In the genomic region with DNA sequence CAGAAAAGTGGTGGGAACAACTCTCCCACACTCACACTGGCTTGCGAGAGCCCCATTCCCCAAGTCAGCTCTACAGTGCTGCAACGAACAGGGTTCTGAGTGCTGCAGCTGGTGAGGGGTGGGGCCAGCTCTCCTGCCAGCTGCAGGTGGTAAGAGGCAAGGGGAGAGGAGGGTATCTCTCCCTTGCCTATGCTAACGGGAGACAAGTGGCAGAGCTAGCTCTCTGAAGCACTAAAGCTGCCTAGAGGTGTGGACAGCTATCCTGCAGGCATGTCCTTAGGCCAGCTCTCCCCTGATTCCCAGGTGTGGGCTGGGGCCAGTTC, we compare ENCODE assay signal across 22 mouse cellular contexts.
A peak's percentile ranks its signal among the peaks of the same experiment; 100 is the strongest.
DNase-seq lines count a peak whose midpoint lies in the region; ATAC-seq and TF ChIP-seq lines count a peak whose summit lies in the region.
"Had no signal": no experiment of that assay in that cellular context is flagged by ENCODE, and none has a peak within 500 bp of the region (broad histone marks: within the 10 kb centered on the region; RNA-seq: fewer than 3 reads in every experiment).

No protein-coding gene starts in this region.

- no peaks in the 10 kb centered on the region for H3K9me3 ChIP-seq in forebrain, embryonic 16.5 days (ENCODE audit: control insufficient read depth, low read length)
- no peaks in the 10 kb centered on the region for H3K9me3 ChIP-seq in forebrain, postnatal 0 days (ENCODE audit: low read length)
- H3K9me3 ChIP-seq in heart, embryonic 15.5 days (replicated peaks), result no peaks in the 10 kb centered on the region
- H3K9me3 ChIP-seq in limb, embryonic 15.5 days, result no peaks in the 10 kb centered on the region
- H3K9me3 ChIP-seq in limb, embryonic 10.5 days (replicated peaks), result no peaks in the 10 kb centered on the region
- no peaks in the 10 kb centered on the region for H3K9me3 ChIP-seq in midbrain, embryonic 16.5 days (replicated peaks; ENCODE audit: control insufficient read depth, low read length, poor library complexity, severe bottlenecking)
- H3K9me3 ChIP-seq in midbrain, postnatal 0 days (ENCODE audit: low read length), result no peaks in the 10 kb centered on the region
- H3K9me3 ChIP-seq: embryonic facial prominence, embryonic 13.5 days; liver, embryonic 15.5 days; stomach, embryonic 15.5 days had no signal

- H3K36me3 ChIP-seq in forebrain, embryonic 16.5 days (ENCODE audit: control insufficient read depth, insufficient read depth), result no peaks in the 10 kb centered on the region
- no peaks in the 10 kb centered on the region for H3K36me3 ChIP-seq in forebrain, postnatal 0 days (ENCODE audit: insufficient read depth)
- no peaks in the 10 kb centered on the region for H3K36me3 ChIP-seq in heart, embryonic 15.5 days
- H3K36me3 ChIP-seq in limb, embryonic 15.5 days, result no peaks in the 10 kb centered on the region
- no peaks in the 10 kb centered on the region for H3K36me3 ChIP-seq in limb, embryonic 10.5 days
- no peaks in the 10 kb centered on the region for H3K36me3 ChIP-seq in midbrain, embryonic 16.5 days (ENCODE audit: control insufficient read depth, insufficient read depth, low read length)
- H3K36me3 ChIP-seq in midbrain, postnatal 0 days (ENCODE audit: insufficient read depth, low read length), result no peaks in the 10 kb centered on the region
- H3K36me3 ChIP-seq: embryonic facial prominence, embryonic 13.5 days; liver, embryonic 15.5 days; stomach, embryonic 15.5 days had no signal

- H3K27me3 ChIP-seq in forebrain, embryonic 16.5 days (replicated peaks; ENCODE audit: control insufficient read depth, insufficient read depth, low read length), result no peaks in the 10 kb centered on the region
- H3K27me3 ChIP-seq in forebrain, postnatal 0 days (ENCODE audit: insufficient read depth, low read length), result no peaks in the 10 kb centered on the region
- no peaks in the 10 kb centered on the region for H3K27me3 ChIP-seq in heart, embryonic 15.5 days
- no peaks in the 10 kb centered on the region for H3K27me3 ChIP-seq in limb, embryonic 15.5 days
- H3K27me3 ChIP-seq in limb, embryonic 10.5 days (ENCODE audit: low read depth, poor library complexity, severe bottlenecking), result no peaks in the 10 kb centered on the region
- no peaks in the 10 kb centered on the region for H3K27me3 ChIP-seq in midbrain, embryonic 16.5 days (ENCODE audit: control insufficient read depth, insufficient read depth, low read depth, low read length)
- no peaks in the 10 kb centered on the region for H3K27me3 ChIP-seq in midbrain, postnatal 0 days (ENCODE audit: insufficient read depth, low read length)
- H3K27me3 ChIP-seq: embryonic facial prominence, embryonic 13.5 days; liver, embryonic 15.5 days; stomach, embryonic 15.5 days had no signal

- H3K4me3 ChIP-seq in forebrain, embryonic 16.5 days (replicated peaks; ENCODE audit: low read length), result no peak overlapping the region
- H3K4me3 ChIP-seq in forebrain, postnatal 0 days (ENCODE audit: low read depth, low read length), result no peak overlapping the region
- H3K4me3 ChIP-seq in heart, embryonic 15.5 days, result no peak overlapping the region
- no peak overlapping the region for H3K4me3 ChIP-seq in limb, embryonic 15.5 days
- no peak overlapping the region for H3K4me3 ChIP-seq in limb, embryonic 10.5 days
- H3K4me3 ChIP-seq in midbrain, embryonic 16.5 days (ENCODE audit: low read depth, low read length), result no peak overlapping the region
- H3K4me3 ChIP-seq in midbrain, postnatal 0 days (ENCODE audit: low read depth, low read length), result no peak overlapping the region
- H3K4me3 ChIP-seq: embryonic facial prominence, embryonic 13.5 days; erythroblast, embryonic 14.5 days; gastrocnemius, adult 2 months; left cerebral cortex, adult 2 months; liver, embryonic 15.5 days; stomach, embryonic 15.5 days had no signal

- no peak overlapping the region for H3K4me2 ChIP-seq in forebrain, embryonic 16.5 days (ENCODE audit: low read length)
- no peak overlapping the region for H3K4me2 ChIP-seq in forebrain, postnatal 0 days (ENCODE audit: low read depth)
- H3K4me2 ChIP-seq in heart, embryonic 15.5 days, result peak overlapping the region; percentile 13; the same call in 1 of the 2 replicates
- H3K4me2 ChIP-seq in limb, embryonic 15.5 days, result no peak overlapping the region
- H3K4me2 ChIP-seq in midbrain, embryonic 16.5 days (ENCODE audit: low read length), result no peak overlapping the region
- H3K4me2 ChIP-seq in midbrain, postnatal 0 days (ENCODE audit: low read depth, low read length, poor library complexity, severe bottlenecking), result no peak overlapping the region
- H3K4me2 ChIP-seq: embryonic facial prominence, embryonic 13.5 days; liver, embryonic 15.5 days; stomach, embryonic 15.5 days had no signal

- H3K9ac ChIP-seq in forebrain, embryonic 16.5 days (replicated peaks; ENCODE audit: low read depth, low read length), result no peak overlapping the region
- no peak overlapping the region for H3K9ac ChIP-seq in forebrain, postnatal 0 days
- no peak overlapping the region for H3K9ac ChIP-seq in heart, embryonic 15.5 days
- no peak overlapping the region for H3K9ac ChIP-seq in limb, embryonic 15.5 days
- no peak overlapping the region for H3K9ac ChIP-seq in midbrain, embryonic 16.5 days (ENCODE audit: low read depth, low read length)
- no peak overlapping the region for H3K9ac ChIP-seq in midbrain, postnatal 0 days (replicated peaks; ENCODE audit: low read length, poor library complexity, severe bottlenecking)
- H3K9ac ChIP-seq: embryonic facial prominence, embryonic 13.5 days; liver, embryonic 15.5 days; stomach, embryonic 15.5 days had no signal

- peak; percentile 36; the same call in 1 of the 2 replicates for ATAC-seq in forebrain, embryonic 16.5 days
- ATAC-seq in forebrain, postnatal 0 days, result no peak
- peak; percentile 24 for ATAC-seq in heart, embryonic 15.5 days (replicated peaks; ENCODE audit: insufficient number of reproducible peaks, insufficient read depth, low FRiP score, low read depth)
- ATAC-seq in limb, embryonic 15.5 days (ENCODE audit: insufficient number of reproducible peaks, low FRiP score, low TSS enrichment, low read depth), result peak; percentile 48; the same call in 1 of the 2 replicates
- ATAC-seq in midbrain, embryonic 16.5 days, result 0 out of 2 replicates have a peak, but pooled peaks have one; percentile 25
- ATAC-seq in midbrain, postnatal 0 days (ENCODE audit: low FRiP score), result no peak
- ATAC-seq: intestine, postnatal 0 days had no signal

- 58% methylated on average over 3 of the region's 3 CpGs for WGBS in forebrain, embryonic 16.5 days
- 48% methylated on average over 3 of the region's 3 CpGs for WGBS in forebrain, postnatal 0 days
- WGBS in heart, embryonic 15.5 days, result 42% methylated on average over 3 of the region's 3 CpGs
- WGBS in limb, embryonic 15.5 days, result 35% methylated on average over 3 of the region's 3 CpGs
- WGBS in limb, embryonic 10.5 days, result 59% methylated on average over 3 of the region's 3 CpGs
- 70% methylated on average over 3 of the region's 3 CpGs for WGBS in midbrain, embryonic 16.5 days
- WGBS in midbrain, postnatal 0 days, result 73% methylated on average over 3 of the region's 3 CpGs

- TF ChIP-seq CTCF in forebrain, postnatal 0 days (IDR thresholded peaks at IDR 0.05; ENCODE audit: low read depth), result no peak
- no peak for TF ChIP-seq CTCF in midbrain, postnatal 0 days (IDR thresholded peaks at IDR 0.05)

- no peak overlapping the region for H3K27ac ChIP-seq in forebrain, embryonic 16.5 days (ENCODE audit: low read length)
- H3K27ac ChIP-seq in forebrain, postnatal 0 days (ENCODE audit: low read depth, low read length), result no peak overlapping the region
- peak overlapping the region; percentile 85 for H3K27ac ChIP-seq in heart, embryonic 15.5 days
- H3K27ac ChIP-seq in limb, embryonic 15.5 days, result no peak overlapping the region
- H3K27ac ChIP-seq in limb, embryonic 10.5 days, result no peak overlapping the region
- H3K27ac ChIP-seq in midbrain, embryonic 16.5 days (ENCODE audit: low read length), result no peak overlapping the region
- no peak overlapping the region for H3K27ac ChIP-seq in midbrain, postnatal 0 days (ENCODE audit: low read depth, low read length)
- H3K27ac ChIP-seq: embryonic facial prominence, embryonic 13.5 days; gastrocnemius, adult 2 months; left cerebral cortex, adult 2 months; liver, embryonic 15.5 days; stomach, embryonic 15.5 days had no signal

- no peak for DNase-seq in forebrain, postnatal 0 days
- no peak for DNase-seq in heart, adult 11 months
- no peak for DNase-seq in limb, embryonic 10.5 days (ENCODE audit: low spot score)
- no peak for DNase-seq in midbrain, postnatal 0 days (ENCODE audit: low spot score)
- DNase-seq: adrenal gland, postnatal 25 days; cerebellum, adult 8-10 months; cerebellum, postnatal 36 days; embryo, embryonic 11 days; gastrocnemius, adult 2 months; kidney, postnatal 10 days; liver; thymus, postnatal 25 days had no signal

- H3K4me1 ChIP-seq in forebrain, embryonic 16.5 days (replicated peaks; ENCODE audit: control insufficient read depth, insufficient read depth, low read length), result no peaks in the 10 kb centered on the region
- H3K4me1 ChIP-seq in forebrain, postnatal 0 days (ENCODE audit: insufficient read depth), result no peaks in the 10 kb centered on the region
- peaks cover 25% of the 10 kb centered on the region for H3K4me1 ChIP-seq in heart, embryonic 15.5 days (replicated peaks)
- H3K4me1 ChIP-seq in limb, embryonic 15.5 days, result no peaks in the 10 kb centered on the region
- no peaks in the 10 kb centered on the region for H3K4me1 ChIP-seq in limb, embryonic 10.5 days
- H3K4me1 ChIP-seq in midbrain, embryonic 16.5 days (ENCODE audit: control insufficient read depth, insufficient read depth, low read length), result no peaks in the 10 kb centered on the region
- no peaks in the 10 kb centered on the region for H3K4me1 ChIP-seq in midbrain, postnatal 0 days (ENCODE audit: insufficient read depth, low read length)
- H3K4me1 ChIP-seq: embryonic facial prominence, embryonic 13.5 days; liver, embryonic 15.5 days; stomach, embryonic 15.5 days had no signal

Comparison
In these comparisons a context has a peak if more than half of its experiments do, and no peak if none do; other contexts are left out.
1. ATAC-seq: peak in forebrain, embryonic 16.5 days (single experiment), heart, embryonic 15.5 days (single experiment), limb, embryonic 15.5 days (single experiment) and midbrain, embryonic 16.5 days (single experiment); none in forebrain, postnatal 0 days (single experiment) and midbrain, postnatal 0 days (single experiment).